Comparison of ENCODE assay signal across 8 mouse cellular contexts in genomic region chrX:152002865-152003264, GRCm38 (mm10). TPM values are rescaled to one million over a fixed set of nuclear protein-coding genes. Genes with fewer than 3 reads are reported as not detected.
DNase-seq lines count a peak whose midpoint lies in the region; ATAC-seq and TF ChIP-seq lines count a peak whose summit lies in the region.
"Had no signal": no experiment of that assay in that cellular context is flagged by ENCODE, and none has a peak within 500 bp of the region (broad histone marks: within the 10 kb centered on the region; RNA-seq: fewer than 3 reads in every experiment).

No protein-coding gene starts in this region.

- no peaks in the 10 kb centered on the region for H3K79me2 ChIP-seq in myocyte (ENCODE audit: control insufficient read depth, insufficient read depth)

- peak overlapping the region; percentile 22; the same call in 1 of the 2 replicates for H3K4me3 ChIP-seq in kidney, embryonic 16.5 days (ENCODE audit: low read length)
- H3K4me3 ChIP-seq in embryonic facial prominence, embryonic 15.5 days (replicated peaks), result peak overlapping the region; percentile 48; the same call in 1 of the 2 replicates
- H3K4me3 ChIP-seq in limb, embryonic 11.5 days (ENCODE audit: low read depth, low read length), result no peak overlapping the region
- peak overlapping the region; percentile 62 for H3K4me3 ChIP-seq in myocyte
- H3K4me3 ChIP-seq in cerebellum, adult 2 months (replicated peaks; ENCODE audit: insufficient read depth, low read depth, low read length), result no peak overlapping the region

- no peak for TF ChIP-seq CTCF in cerebellum, adult 2 months (IDR thresholded peaks at IDR 0.05; ENCODE audit: borderline replicate concordance, insufficient read depth, low read depth, low read length)

- TF ChIP-seq POLR2A in myocyte (IDR thresholded peaks at IDR 0.05; ENCODE audit: insufficient read length, low read depth), result no peak
- TF ChIP-seq POLR2A in cerebellum, adult 2 months (IDR thresholded peaks at IDR 0.05; ENCODE audit: borderline replicate concordance, insufficient read depth, low read length), result no peak

- peak overlapping the region; percentile 65 for H3K4me2 ChIP-seq in kidney, embryonic 16.5 days (replicated peaks; ENCODE audit: low read depth, low read length)
- peak overlapping the region; percentile 56; the same call in 1 of the 2 replicates for H3K4me2 ChIP-seq in embryonic facial prominence, embryonic 15.5 days (replicated peaks)
- peak overlapping the region; percentile 59; the same call in 1 of the 2 replicates for H3K4me2 ChIP-seq in limb, embryonic 11.5 days (ENCODE audit: low read depth, severe bottlenecking)
- peak overlapping the region; percentile 62 for H3K4me2 ChIP-seq in myocyte (ENCODE audit: low read depth)

- no peak overlapping the region for H3K9ac ChIP-seq in kidney, embryonic 16.5 days (replicated peaks; ENCODE audit: low read length)
- H3K9ac ChIP-seq in embryonic facial prominence, embryonic 15.5 days, result no peak overlapping the region
- H3K9ac ChIP-seq in limb, embryonic 11.5 days (ENCODE audit: low read length), result no peak overlapping the region

- H3K27me3 ChIP-seq in kidney, embryonic 16.5 days (ENCODE audit: insufficient read depth, low read length), result peaks cover 48% of the 10 kb centered on the region
- peaks cover 26% of the 10 kb centered on the region for H3K27me3 ChIP-seq in embryonic facial prominence, embryonic 15.5 days
- peaks cover 23% of the 10 kb centered on the region; the same call in 1 of the 2 replicates for H3K27me3 ChIP-seq in limb, embryonic 11.5 days (ENCODE audit: control insufficient read depth, insufficient read depth, low read length)
- H3K27me3 ChIP-seq in myocyte (ENCODE audit: control insufficient read depth, insufficient read depth, insufficient read length), result no peaks in the 10 kb centered on the region
- H3K27me3 ChIP-seq in cerebellum, adult 2 months (ENCODE audit: control insufficient read depth, insufficient read depth, low read length), result no peaks in the 10 kb centered on the region

- no peak for ATAC-seq in kidney, embryonic 16.5 days (ENCODE audit: low FRiP score, low TSS enrichment)
- no peak for ATAC-seq in embryonic facial prominence, embryonic 15.5 days (ENCODE audit: insufficient number of reproducible peaks, low FRiP score, low TSS enrichment, low read depth)
- no peak for ATAC-seq in limb, embryonic 11.5 days (ENCODE audit: insufficient number of reproducible peaks, low FRiP score, low TSS enrichment, low read depth)
- ATAC-seq: inflammation-experienced regulatory T-cells, adult 6 months had no signal

- no peak overlapping the region for H3K27ac ChIP-seq in kidney, embryonic 16.5 days (ENCODE audit: low read length)
- H3K27ac ChIP-seq in embryonic facial prominence, embryonic 15.5 days (replicated peaks), result no peak overlapping the region
- no peak overlapping the region for H3K27ac ChIP-seq in limb, embryonic 11.5 days (replicated peaks; ENCODE audit: low read depth, low read length)
- H3K27ac ChIP-seq in cerebellum, adult 2 months (ENCODE audit: insufficient read depth, low read length), result no peak overlapping the region

- H3K9me3 ChIP-seq in kidney, embryonic 16.5 days (ENCODE audit: low read length), result no peaks in the 10 kb centered on the region
- no peaks in the 10 kb centered on the region for H3K9me3 ChIP-seq in embryonic facial prominence, embryonic 15.5 days (replicated peaks)
- H3K9me3 ChIP-seq in limb, embryonic 11.5 days (ENCODE audit: control insufficient read depth, low read length), result no peaks in the 10 kb centered on the region

- WGBS in kidney, embryonic 16.5 days, result 68% methylated on average over 2 of the region's 2 CpGs
- 45% methylated on average over 2 of the region's 2 CpGs for WGBS in embryonic facial prominence, embryonic 15.5 days
- 70% methylated on average over 2 of the region's 2 CpGs for WGBS in limb, embryonic 11.5 days
- 64% methylated on average over 2 of the region's 2 CpGs for WGBS in cerebellum, adult 2 months

- H3K36me3 ChIP-seq in kidney, embryonic 16.5 days (ENCODE audit: insufficient read depth, low read length), result peaks cover 6% of the 10 kb centered on the region; the same call in 1 of the 2 replicates
- 0 out of 2 replicates have a peak, but pooled peaks cover 3% of the 10 kb centered on the region for H3K36me3 ChIP-seq in embryonic facial prominence, embryonic 15.5 days
- H3K36me3 ChIP-seq in limb, embryonic 11.5 days (ENCODE audit: control insufficient read depth, insufficient read depth, low read length), result peaks cover 2% of the 10 kb centered on the region; the same call in 1 of the 2 replicates
- H3K36me3 ChIP-seq in myocyte (ENCODE audit: control insufficient read depth, insufficient read depth), result no peaks in the 10 kb centered on the region

- H3K4me1 ChIP-seq in kidney, embryonic 16.5 days (ENCODE audit: insufficient read depth, low read length), result no peaks in the 10 kb centered on the region
- no peaks in the 10 kb centered on the region for H3K4me1 ChIP-seq in embryonic facial prominence, embryonic 15.5 days
- H3K4me1 ChIP-seq in limb, embryonic 11.5 days (ENCODE audit: control insufficient read depth, insufficient read depth, low read length), result no peaks in the 10 kb centered on the region
- no peaks in the 10 kb centered on the region for H3K4me1 ChIP-seq in cerebellum, adult 2 months (ENCODE audit: control insufficient read depth, insufficient read depth, low read length)

- no peak for DNase-seq in kidney, postnatal 36 days
- DNase-seq in limb, embryonic 11.5 days (ENCODE audit: low spot score), result no peak
- DNase-seq in cerebellum, adult 2 months, result no peak
- DNase-seq in yolk sac, embryonic 10.5 days (ENCODE audit: low spot score), result no peak

- H3ac ChIP-seq in myocyte (ENCODE audit: control insufficient read depth, insufficient read length), result no peak overlapping the region

TF ChIP-seq in myocyte, 11 proteins besides CTCF, POLR2A, EP300 and RAD21:
- TF ChIP-seq REST (IDR thresholded peaks at IDR 0.05; ENCODE audit: insufficient read depth, insufficient read length), result no peak
- no peak for TF ChIP-seq USF1 (IDR thresholded peaks at IDR 0.05; ENCODE audit: low read depth)
- TF ChIP-seq CEBPB (IDR thresholded peaks at IDR 0.05; ENCODE audit: insufficient read depth, poor library complexity, severe bottlenecking), result no peak
- no peak for TF ChIP-seq POLR2AphosphoS2 (IDR thresholded peaks at IDR 0.05; ENCODE audit: insufficient read length, low read depth)
- TF ChIP-seq TCF12 (IDR thresholded peaks at IDR 0.05; ENCODE audit: insufficient read depth, poor library complexity, severe bottlenecking), result no peak
- no peak for TF ChIP-seq E2F4 (IDR thresholded peaks at IDR 0.05; ENCODE audit: insufficient read depth)
- no peak for TF ChIP-seq MAX (IDR thresholded peaks at IDR 0.05; ENCODE audit: low read depth)
- TF ChIP-seq SRF (IDR thresholded peaks at IDR 0.05; ENCODE audit: control insufficient read depth, insufficient read length, low read depth), result no peak
- TF ChIP-seq MYOD1 (IDR thresholded peaks at IDR 0.05; ENCODE audit: control insufficient read depth in 1 of 3, insufficient read length in 2 of 3, low read depth in 2 of 3), result no peak
- no peak for TF ChIP-seq TCF3 (IDR thresholded peaks at IDR 0.05; ENCODE audit: insufficient read length, low read depth)
- no peak for TF ChIP-seq MYOG (IDR thresholded peaks at IDR 0.05; ENCODE audit: control insufficient read depth in 1 of 3, insufficient read depth in 1 of 3, insufficient read length in 2 of 3, low read depth in 2 of 3)

RNA-seq across cellular contexts. Expression of gene Hsd17b10, which starts 1.2 kb away (rescaled TPM):
- 228 and 251 TPM in 2 replicates for polyA plus RNA-seq in kidney, embryonic 16.5 days (2015; fragmentation: Nextera tagmentation; extraction: Ambion mirVana)
- 180 and 186 TPM in 2 replicates for polyA plus RNA-seq in embryonic facial prominence, embryonic 15.5 days (2015; fragmentation: Nextera tagmentation; extraction: Ambion mirVana)
- 246 and 254 TPM in 2 replicates for polyA plus RNA-seq in limb, embryonic 11.5 days (2014; fragmentation: Nextera tagmentation; extraction: Ambion mirVana)
- 151 TPM for polyA plus RNA-seq in myocyte (2012; fragmentation: generic; extraction: Trizol)
- polyA plus RNA-seq in cerebellum, adult 2 months (2012; rRNA removed), result 37.4 and 40.6 TPM in 2 replicates

RNA-seq across cellular contexts. Expression of gene Ribc1, which starts 13.2 kb away (rescaled TPM):
- 3.4 and 4.0 TPM in 2 replicates for polyA plus RNA-seq in kidney, embryonic 16.5 days (2015; fragmentation: Nextera tagmentation; extraction: Ambion mirVana)
- 4.7 and 6.5 TPM in 2 replicates for polyA plus RNA-seq in embryonic facial prominence, embryonic 15.5 days (2015; fragmentation: Nextera tagmentation; extraction: Ambion mirVana)
- polyA plus RNA-seq in limb, embryonic 11.5 days (2014; fragmentation: Nextera tagmentation; extraction: Ambion mirVana), result 5.3 and 6.3 TPM in 2 replicates
- polyA plus RNA-seq in myocyte (2012; fragmentation: generic; extraction: Trizol), result 0.97 TPM
- polyA plus RNA-seq in cerebellum, adult 2 months (2012; rRNA removed), result 0.54 and 0.68 TPM in 2 replicates

RNA-seq across cellular contexts. Expression of gene Smc1a, which starts 13.4 kb away (rescaled TPM):
- polyA plus RNA-seq in kidney, embryonic 16.5 days (2015; fragmentation: Nextera tagmentation; extraction: Ambion mirVana), result 109 and 123 TPM in 2 replicates
- 98.2 and 100 TPM in 2 replicates for polyA plus RNA-seq in embryonic facial prominence, embryonic 15.5 days (2015; fragmentation: Nextera tagmentation; extraction: Ambion mirVana)
- 138 and 143 TPM in 2 replicates for polyA plus RNA-seq in limb, embryonic 11.5 days (2014; fragmentation: Nextera tagmentation; extraction: Ambion mirVana)
- polyA plus RNA-seq in myocyte (2012; fragmentation: generic; extraction: Trizol), result 16.7 TPM
- polyA plus RNA-seq in cerebellum, adult 2 months (2012; rRNA removed), result 59.9 and 61.2 TPM in 2 replicates

Comparison
In these comparisons a context has a peak if more than half of its experiments do, and no peak if none do; other contexts are left out.
1. H3K4me3 ChIP-seq: peak in kidney, embryonic 16.5 days (single experiment), embryonic facial prominence, embryonic 15.5 days (single experiment) and myocyte (single experiment); none in limb, embryonic 11.5 days (single experiment) and cerebellum, adult 2 months (single experiment).
2. Peak in every context shown above with its lines, with median percentiles within 50 percentile points of each other: H3K4me2 ChIP-seq.